Comparison of ENCODE assay signal across 5 mouse cellular contexts in genomic region chr1:181283539-181283938, GRCm38 (mm10).
A peak's percentile ranks its signal among the peaks of the same experiment; 100 is the strongest.
DNase-seq lines count a peak whose midpoint lies in the region; ATAC-seq lines count a peak whose summit lies in the region.
"Not testable (repeated sequence)": the region's sequence is repeated elsewhere in the genome, so short reads cannot be mapped to it uniquely, and the experiment has no call there.

No protein-coding gene starts in this region.

- not testable (repeated sequence) for H3K4me3 ChIP-seq in forebrain, embryonic 10.5 days; heart, embryonic 10.5 days; limb, embryonic 11.5 days (ENCODE audit: low read depth, low read length)

- H3K9me3 ChIP-seq in forebrain, embryonic 10.5 days; heart, embryonic 10.5 days; limb, embryonic 11.5 days (ENCODE audit: control insufficient read depth, low read length): not testable (repeated sequence)

- not testable (repeated sequence) for H3K36me3 ChIP-seq in forebrain, embryonic 10.5 days (replicated peaks); heart, embryonic 10.5 days; limb, embryonic 11.5 days (ENCODE audit: control insufficient read depth, insufficient read depth, low read length)

- H3K27ac ChIP-seq in forebrain, embryonic 10.5 days; heart, embryonic 10.5 days; limb, embryonic 11.5 days (replicated peaks; ENCODE audit: low read depth, low read length): not testable (repeated sequence)

- peak; percentile 8 for DNase-seq in forebrain, embryonic 10.5 days (ENCODE audit: extremely low spot score, low spot score)
- peak; percentile 52 for DNase-seq in heart, embryonic 10.5 days (ENCODE audit: low spot score)
- peak; percentile 14 for DNase-seq in limb, embryonic 11.5 days (ENCODE audit: low spot score)
- peak; percentile 30 for DNase-seq in testis, postnatal 10 days (ENCODE audit: low spot score)

- H3K4me1 ChIP-seq in forebrain, embryonic 10.5 days; heart, embryonic 10.5 days; limb, embryonic 11.5 days (ENCODE audit: control insufficient read depth, insufficient read depth, low read length): not testable (repeated sequence)

- not testable (repeated sequence) for H3K9ac ChIP-seq in limb, embryonic 11.5 days (ENCODE audit: low read length)

- WGBS in forebrain, embryonic 10.5 days = 92% methylated on average over 8 of the region's 8 CpGs
- 88% methylated on average over 8 of the region's 8 CpGs for WGBS in heart, embryonic 10.5 days
- WGBS in limb, embryonic 11.5 days = 84% methylated on average over 8 of the region's 8 CpGs

- H3K27me3 ChIP-seq in forebrain, embryonic 10.5 days (ENCODE audit: poor library complexity, severe bottlenecking); heart, embryonic 10.5 days (ENCODE audit: insufficient read depth, poor library complexity, severe bottlenecking); limb, embryonic 11.5 days (ENCODE audit: control insufficient read depth, insufficient read depth, low read length): not testable (repeated sequence)

- not testable (repeated sequence) for H3K4me2 ChIP-seq in limb, embryonic 11.5 days (ENCODE audit: low read depth, severe bottlenecking)

- not testable (repeated sequence) for ATAC-seq in limb, embryonic 11.5 days (ENCODE audit: insufficient number of reproducible peaks, low FRiP score, low TSS enrichment, low read depth)
- ATAC-seq in megakaryocyte, adult 5-6 weeks (ENCODE audit: poor library complexity, severe bottlenecking) = 0 out of 2 replicates have a peak, but pooled peaks have one; percentile 17
